Mouse (Mus musculus) layer of hippocampus, adult 9-11 months (tissue): ENCODE measurements around the gene Hs6st3.

ENCODE experiments used
- DNase-seq: peaks from one replicate; pipeline ENCODE4 v3.0.0; 2022

Gene Hs6st3

DNA sequence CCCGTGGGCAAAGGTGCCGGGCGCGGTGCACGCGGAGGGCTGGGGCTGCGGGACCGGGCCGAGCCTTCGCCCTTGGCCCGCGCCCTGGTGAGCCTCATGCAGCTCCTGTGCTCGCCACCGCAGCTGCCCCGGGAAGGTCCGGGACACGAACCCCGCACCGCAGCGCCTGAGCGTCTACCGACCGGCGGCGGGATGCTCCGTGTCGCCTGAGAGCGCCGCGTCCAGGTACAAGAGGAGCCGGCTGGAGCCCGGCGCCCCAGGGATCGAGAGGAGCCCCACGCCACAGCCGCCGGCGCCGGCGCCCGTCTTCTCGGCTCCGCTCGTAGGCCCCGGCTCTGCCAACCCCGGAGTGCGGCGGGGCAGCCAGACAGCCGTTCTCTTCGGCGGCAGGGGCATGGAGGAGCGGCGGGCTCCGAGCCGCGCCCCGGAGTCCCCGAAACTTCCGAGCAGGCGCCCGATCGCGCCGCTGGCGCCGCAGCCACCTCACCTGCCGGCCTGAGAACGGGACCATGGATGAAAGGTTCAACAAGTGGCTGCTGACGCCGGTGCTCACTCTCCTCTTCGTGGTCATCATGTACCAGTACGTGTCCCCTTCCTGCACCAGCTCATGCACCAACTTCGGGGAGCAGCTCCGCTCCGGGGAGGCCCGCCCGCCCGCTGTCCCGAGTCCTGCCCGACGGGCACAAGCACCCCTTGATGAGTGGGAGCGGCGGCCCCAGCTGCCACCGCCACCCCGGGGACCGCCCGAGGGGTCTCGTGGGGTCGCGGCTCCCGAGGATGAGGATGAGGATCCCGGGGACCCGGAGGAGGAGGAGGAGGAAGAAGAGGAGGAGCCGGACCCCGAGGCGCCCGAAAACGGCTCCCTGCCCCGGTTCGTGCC lies at the start of gene Hs6st3:
Hs6st3 (plus strand) TSS at position 436 of the 880 bp plus-strand sequence.
- DNase-seq: no peak

DNA sequence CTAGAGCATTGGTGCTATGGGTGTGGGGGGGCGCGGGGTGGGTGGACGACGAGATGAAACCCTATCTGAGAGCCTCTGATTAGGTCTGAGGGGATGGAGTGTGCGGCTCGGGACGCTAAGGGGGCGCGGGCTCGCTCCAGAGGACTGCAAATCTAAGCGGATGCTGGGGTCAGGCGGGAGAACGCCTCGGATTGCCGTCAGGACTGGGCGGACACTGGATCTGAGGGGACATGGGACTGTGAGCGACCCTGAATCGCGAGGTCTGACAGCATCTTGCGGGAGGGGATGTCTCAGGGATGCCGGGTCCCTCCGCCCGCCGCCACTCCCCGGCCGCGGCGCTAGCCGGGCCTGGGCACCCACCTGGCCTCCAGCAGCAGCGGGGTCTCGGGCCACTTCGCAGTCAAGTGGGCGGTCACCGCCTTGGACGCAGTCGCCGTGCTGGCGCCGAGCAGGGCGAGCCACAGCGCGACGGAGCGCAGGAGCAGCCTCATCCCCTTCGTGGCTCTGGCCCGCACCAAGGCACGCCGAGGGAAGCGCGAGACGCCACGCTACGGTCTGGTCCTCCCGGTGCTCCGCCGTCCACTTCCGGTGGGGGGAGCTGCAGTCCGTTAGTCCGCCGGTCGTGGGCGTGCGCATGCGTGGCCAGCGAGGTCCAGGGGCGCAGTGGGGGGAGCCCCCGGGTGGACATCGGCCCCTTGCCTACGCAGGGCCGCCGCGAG lies 39.1 kb upstream of the Hs6st3 start, which contains the start of gene Uggt2:
Uggt2 (minus strand) TSS at position 580 of the 719 bp plus-strand sequence.
- peak; percentile 75 for DNase-seq

- DNase-seq: no peak
Observed at GRCm38 (mm10) chr14:119099570-119099891, 38.6 kb upstream of the Hs6st3 start.

- peak; percentile 9 for DNase-seq
Observed at GRCm38 (mm10) chr14:119107591-119107990, 30.6 kb upstream of the Hs6st3 start.

DNA sequence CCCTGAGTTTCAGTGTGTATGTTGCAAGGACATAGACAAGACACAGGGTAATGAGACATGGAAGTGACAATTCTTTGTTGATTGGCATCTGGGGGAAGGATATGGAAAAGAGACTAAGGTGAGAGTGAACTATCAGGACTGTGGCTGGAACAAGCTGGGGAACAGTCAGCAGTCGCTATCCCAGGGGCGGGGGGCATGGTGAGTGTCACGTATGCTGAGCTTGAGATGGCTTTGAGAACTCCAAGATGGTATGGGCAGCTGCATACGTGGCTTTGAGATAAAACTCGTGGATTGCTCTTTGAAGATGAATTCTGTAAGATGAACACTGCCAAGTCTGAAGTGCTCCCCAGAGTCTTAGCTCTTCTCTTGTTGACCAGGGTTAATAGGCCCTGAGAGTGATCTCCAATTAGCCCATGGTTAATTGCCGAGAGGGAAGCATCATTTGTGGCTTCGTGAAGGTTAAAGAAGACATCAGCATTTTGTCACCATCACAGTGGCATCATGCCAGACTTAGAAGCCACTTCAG lies 29.3 kb upstream of the Hs6st3 start:
- no peak for DNase-seq

DNA sequence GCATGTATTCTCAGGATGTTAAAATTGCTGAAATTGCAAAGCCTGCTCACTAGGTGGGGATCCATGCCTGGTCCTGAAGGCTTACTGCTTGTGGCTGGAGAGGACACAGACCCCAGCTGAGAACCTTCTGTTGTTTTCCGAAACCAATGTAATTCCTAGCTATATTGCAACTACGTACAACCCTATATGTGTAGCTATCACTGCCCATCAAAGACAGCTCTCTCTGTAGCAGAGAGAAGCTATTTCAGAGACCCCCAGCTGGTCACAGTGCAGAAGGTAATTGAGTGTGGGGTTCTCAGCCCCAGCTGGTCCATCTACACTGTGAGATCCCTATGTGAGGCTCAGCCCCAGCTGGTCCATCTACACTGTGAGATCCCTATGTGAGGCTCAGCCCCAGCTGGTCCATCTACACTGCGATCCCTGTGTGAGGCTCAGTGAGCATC lies 28.3 kb upstream of the Hs6st3 start:
- no peak for DNase-seq

GRCm38 (mm10) chr14:119112558-119112957 lies 25.6 kb upstream of the Hs6st3 start:
- no peak for DNase-seq

GRCm38 (mm10) chr14:119123582-119123981 lies 14.6 kb upstream of the Hs6st3 start:
- DNase-seq: no peak

DNA sequence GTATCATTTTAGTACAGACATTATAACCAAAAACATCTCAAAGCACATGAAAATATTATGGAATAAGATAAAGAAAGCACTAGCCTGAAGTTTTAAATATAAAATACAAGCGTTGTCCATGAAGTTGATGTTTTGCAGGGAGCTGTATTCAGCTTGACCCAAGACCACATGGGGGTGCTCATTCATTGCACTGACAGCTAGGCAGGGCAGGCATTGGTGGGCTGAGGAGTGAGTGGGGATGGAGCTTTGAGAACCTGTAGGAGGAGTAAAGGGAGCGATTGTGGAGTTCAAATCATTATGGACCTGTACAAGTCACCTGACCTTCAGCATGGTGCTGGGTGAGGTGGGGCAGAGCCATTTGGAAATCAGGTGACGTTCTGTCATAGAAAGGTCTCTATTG lies 14.1 kb upstream of the Hs6st3 start:
- DNase-seq: no peak

DNA sequence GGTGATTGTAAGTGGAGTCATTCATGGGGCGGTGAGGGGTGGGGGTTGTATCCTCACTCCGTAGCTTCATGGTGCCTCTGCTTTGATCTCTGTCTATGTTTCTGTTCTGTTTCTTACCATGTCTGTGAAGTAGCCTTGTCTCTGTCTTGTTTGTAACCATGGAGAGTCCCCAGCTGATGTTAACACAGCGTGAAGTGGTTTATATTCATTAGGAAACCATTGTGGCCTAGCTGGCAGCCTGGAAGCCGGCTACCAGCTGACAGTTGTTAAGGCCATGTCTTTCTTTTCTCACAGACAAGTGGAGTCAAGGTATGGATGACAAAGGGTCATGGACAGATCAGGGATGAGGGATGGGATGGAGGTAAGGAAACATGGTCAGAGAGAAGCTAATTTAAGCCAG lies 12.3 kb upstream of the Hs6st3 start:
- no peak for DNase-seq

- no peak for DNase-seq
Observed at GRCm38 (mm10) chr14:119127330-119127729, 10.8 kb upstream of the Hs6st3 start.

DNA sequence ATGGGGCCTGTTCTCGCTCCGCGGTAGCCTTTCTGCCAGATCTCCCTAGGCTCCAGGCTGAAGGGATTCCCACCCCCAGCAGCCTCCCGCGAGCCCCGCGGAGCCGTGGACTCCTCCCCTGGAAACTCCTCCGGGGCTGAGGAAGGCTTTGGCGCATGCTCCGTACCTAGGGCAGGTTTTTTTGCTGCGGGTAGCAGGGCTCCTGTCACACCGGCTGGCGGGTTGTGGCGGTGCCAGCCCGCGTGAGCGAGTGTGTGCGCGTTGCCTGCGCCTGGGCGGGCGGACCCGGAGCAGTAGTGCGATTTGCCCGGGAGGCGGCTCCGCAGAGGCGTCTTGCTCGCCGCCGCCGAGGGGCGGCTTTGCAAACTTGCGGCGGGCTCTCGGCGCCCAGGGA lies 632 bp upstream of the Hs6st3 start:
- DNase-seq: peak; percentile 90

GRCm38 (mm10) chr14:119138786-119139100 lies 602 bp downstream of the Hs6st3 start:
- no peak for DNase-seq

DNA sequence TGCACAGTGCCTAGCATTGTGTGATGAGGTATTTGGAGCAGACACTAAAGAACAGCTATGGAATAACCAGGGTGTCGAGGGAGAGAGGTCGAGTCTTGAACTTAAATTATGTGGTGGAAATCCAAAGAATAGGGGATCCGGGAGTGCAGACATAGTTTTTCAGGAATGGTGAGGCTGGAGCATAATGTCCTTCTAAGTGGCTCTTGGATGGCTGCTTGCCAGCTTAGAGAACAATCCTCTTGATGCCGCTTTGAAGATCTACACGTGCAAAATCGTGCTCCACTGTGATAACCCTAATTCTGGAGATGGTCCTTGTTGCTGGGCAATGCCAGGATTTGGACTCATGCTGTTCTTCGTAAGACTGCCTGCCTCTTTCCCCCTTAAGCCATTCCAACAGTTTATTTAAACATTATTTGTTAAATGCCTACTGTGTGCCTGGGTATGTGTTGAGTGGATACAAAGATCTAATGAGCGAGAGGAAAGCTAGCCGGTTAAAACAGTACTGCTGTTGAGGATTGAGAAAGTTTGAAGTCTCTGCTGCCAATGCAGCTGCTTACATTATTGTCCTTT lies 1.3 kb downstream of the Hs6st3 start:
- DNase-seq: no peak

GRCm38 (mm10) chr14:119153088-119153487 lies 14.9 kb downstream of the Hs6st3 start:
- no peak for DNase-seq

DNA sequence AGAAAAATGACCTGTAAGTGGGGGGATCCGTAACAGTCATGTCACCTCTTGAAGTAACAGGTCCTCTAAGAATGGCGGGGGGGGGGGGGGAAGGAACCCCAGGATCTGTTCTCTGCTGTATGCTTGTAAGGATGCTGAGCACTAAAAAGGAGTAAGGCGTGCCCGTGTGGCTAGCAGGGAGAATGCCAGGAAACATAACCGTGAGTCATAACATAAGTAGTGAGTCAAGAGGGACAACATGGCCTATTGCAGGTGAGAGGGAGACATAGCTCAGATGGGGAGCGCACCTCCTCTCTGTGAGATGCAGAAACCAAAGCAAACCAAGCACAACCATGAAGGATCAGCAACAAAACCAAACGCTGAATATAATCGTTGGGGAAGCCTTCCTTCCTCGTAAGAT lies 55.8 kb downstream of the Hs6st3 start:
- DNase-seq: no peak

GRCm38 (mm10) chr14:119203508-119203907 lies 65.4 kb downstream of the Hs6st3 start:
- no peak for DNase-seq

- peak; percentile 24 for DNase-seq
Observed at GRCm38 (mm10) chr14:119215576-119216309, 77.6 kb downstream of the Hs6st3 start.

DNA sequence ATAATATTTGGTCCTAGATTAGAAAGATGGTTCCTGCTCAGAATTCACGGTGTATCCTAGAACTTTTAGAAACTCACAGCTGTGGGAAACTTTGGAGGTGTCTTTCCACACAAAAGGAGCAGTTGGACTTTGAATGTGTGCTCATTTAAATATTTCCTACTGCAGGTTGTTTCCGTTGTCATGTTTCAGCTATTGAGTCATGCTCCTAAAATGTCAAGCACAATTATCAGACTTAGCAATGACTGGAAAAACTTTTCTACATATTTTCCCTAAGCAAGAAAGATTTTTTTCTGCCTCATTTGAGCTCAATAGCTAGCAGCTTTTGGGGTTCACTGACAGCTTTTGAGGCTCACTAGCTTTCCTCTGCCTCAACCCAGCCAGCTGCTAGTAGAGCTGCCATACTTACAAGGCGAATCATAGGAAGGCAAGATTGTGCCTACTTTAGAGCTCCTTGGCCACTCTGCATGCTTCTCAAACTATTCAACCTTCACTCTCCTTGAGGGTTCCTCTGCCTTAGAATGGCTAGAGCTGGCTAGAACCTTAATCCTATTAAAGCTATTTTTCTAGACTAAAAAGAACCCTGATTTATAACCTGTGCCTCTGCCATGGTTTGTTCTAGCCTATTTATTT lies 89.7 kb downstream of the Hs6st3 start:
- no peak for DNase-seq

DNA sequence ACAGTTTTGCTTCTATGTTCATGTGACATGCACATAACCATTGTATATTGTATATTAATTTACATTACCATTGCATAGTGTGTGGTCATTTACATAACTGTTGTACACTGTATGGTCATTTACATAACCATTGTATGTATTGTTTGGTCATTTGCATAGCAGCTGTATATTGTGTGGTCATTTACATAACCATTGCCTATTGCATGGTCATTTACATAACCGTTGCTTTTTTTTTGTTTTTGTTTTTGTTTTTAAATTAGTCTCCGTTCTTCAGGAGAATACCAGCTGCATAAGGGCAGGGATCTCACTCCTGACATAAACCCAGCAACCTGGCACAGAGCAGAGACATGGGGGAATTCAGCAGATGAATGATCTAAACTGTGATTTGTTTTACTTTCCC lies 95.5 kb downstream of the Hs6st3 start:
- no peak for DNase-seq

DNA sequence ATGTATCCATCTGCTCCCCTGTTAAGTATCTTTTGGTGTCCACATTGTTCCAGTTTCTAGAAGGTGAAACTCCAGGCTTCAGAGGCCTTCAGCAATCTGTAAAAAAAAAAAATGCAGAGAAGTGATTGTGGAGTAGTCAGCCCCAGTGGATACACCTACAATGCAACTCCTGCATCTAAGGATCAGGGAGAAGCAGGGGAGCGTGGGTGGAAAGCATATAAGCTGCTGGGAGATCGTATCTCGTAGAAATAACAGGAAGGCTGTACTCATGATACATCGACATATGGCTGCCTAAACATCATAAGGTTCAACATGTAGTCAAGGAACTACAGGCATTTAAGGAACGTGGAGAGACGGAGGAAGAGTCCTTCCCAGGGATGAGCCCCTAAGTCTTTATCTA lies 109.0 kb downstream of the Hs6st3 start:
- DNase-seq: peak; percentile 19

- DNase-seq: peak; percentile 83
Observed at GRCm38 (mm10) chr14:119248001-119248607, 110.0 kb downstream of the Hs6st3 start.
